Mouse (Mus musculus) B cell, adult 62 days (primary cell): ENCODE results near the gene Vmn1r198. TPM values are rescaled to one million over a fixed set of nuclear protein-coding genes. Genes with fewer than 3 reads are reported as not detected.

Experiments used
- total RNA-seq: library from RNA; stranded (reverse); gene quantifications from 4 replicates; pipeline ENCODE4 v1.2.4, GENCODE M21; 2023

Vmn1r198 gene
- total RNA-seq: not detected in 4 replicates

GRCm38 (mm10) chr13:22350064-22350463, at the start of gene Vmn1r198:
Gene Vmn1r198 (plus strand): TSS chr13:22350364.

GRCm38 (mm10) chr13:22324289-22324688, 25.9 kb upstream of the Vmn1r198 start, which contains the start of gene Vmn1r197:
Gene Vmn1r197 (plus strand): TSS chr13:22324589.

GRCm38 (mm10) chr13:22379518-22379917, 29.4 kb downstream of the Vmn1r198 start, which contains the start of gene Vmn1r199:
Gene Vmn1r199 (plus strand): TSS chr13:22379818.

GRCm38 (mm10) chr13:22390073-22390472, 39.9 kb downstream of the Vmn1r198 start, which contains the start of gene Vmn1r200:
Gene Vmn1r200 (plus strand): TSS chr13:22390373.

Other genes starting within 250 kb of the Vmn1r198 start
- not detected in 4 replicates for gene Vmn1r189, start 244.5 kb upstream of the Vmn1r198 start, total RNA-seq
- not detected in 4 replicates for gene Vmn1r191, start 166.4 kb upstream of the Vmn1r198 start, total RNA-seq
- gene Vmn1r192, start 159.2 kb upstream of the Vmn1r198 start, total RNA-seq: not detected in 4 replicates
- not detected in 4 replicates for gene Vmn1r193, start 127.2 kb upstream of the Vmn1r198 start, total RNA-seq
- not detected in 4 replicates for gene Vmn1r194, start 106.1 kb upstream of the Vmn1r198 start, total RNA-seq
- gene Vmn1r195, start 79.8 kb upstream of the Vmn1r198 start, total RNA-seq: not detected in 4 replicates
- gene Vmn1r196, start 60.4 kb upstream of the Vmn1r198 start, total RNA-seq: not detected in 4 replicates
- not detected in 4 replicates for gene Vmn1r197, start 25.8 kb upstream of the Vmn1r198 start, total RNA-seq
- not detected in 4 replicates for gene Vmn1r199, start 29.5 kb downstream of the Vmn1r198 start, total RNA-seq
- not detected in 4 replicates for gene Vmn1r200, start 40.0 kb downstream of the Vmn1r198 start, total RNA-seq
- gene Vmn1r201, start 121.6 kb downstream of the Vmn1r198 start, total RNA-seq: not detected in 4 replicates
- 0.09 TPM in 1 of 4 replicates, not detected in the others for gene Vmn1r202, start 155.0 kb downstream of the Vmn1r198 start, total RNA-seq
- gene Vmn1r203, start 167.8 kb downstream of the Vmn1r198 start, total RNA-seq: not detected in 4 replicates
- gene Vmn1r204, start 202.8 kb downstream of the Vmn1r198 start, total RNA-seq: not detected in 4 replicates
- not detected in 4 replicates for gene Vmn1r205, start 242.6 kb downstream of the Vmn1r198 start, total RNA-seq